Comparison of ENCODE assay signal across 15 mouse cellular contexts in genomic region chr14:30138379-30138964, GRCm38 (mm10).
DNase-seq lines count a peak whose midpoint lies in the region; ATAC-seq and TF ChIP-seq lines count a peak whose summit lies in the region.
"Had no signal": no experiment of that assay in that cellular context is flagged by ENCODE, and none has a peak within 500 bp of the region (broad histone marks: within the 10 kb centered on the region; RNA-seq: fewer than 3 reads in every experiment).

No protein-coding gene starts in this region.

- H3K36me3 ChIP-seq in hindbrain, embryonic 10.5 days = no peaks in the 10 kb centered on the region
- no peaks in the 10 kb centered on the region for H3K36me3 ChIP-seq in hindbrain, postnatal 0 days (ENCODE audit: insufficient read depth, low read length)
- no peaks in the 10 kb centered on the region for H3K36me3 ChIP-seq in lung, postnatal 0 days (ENCODE audit: insufficient read depth, low read length)
- no peaks in the 10 kb centered on the region for H3K36me3 ChIP-seq in embryonic facial prominence, embryonic 10.5 days (replicated peaks)
- H3K36me3 ChIP-seq: limb, embryonic 15.5 days had no signal

- TF ChIP-seq EP300 in lung, postnatal 0 days (IDR thresholded peaks at IDR 0.05) = no peak

- no peak overlapping the region for H3K9ac ChIP-seq in hindbrain, postnatal 0 days (replicated peaks; ENCODE audit: low read length)
- H3K9ac ChIP-seq in lung, postnatal 0 days (replicated peaks; ENCODE audit: low read depth) = no peak overlapping the region
- H3K9ac ChIP-seq: limb, embryonic 15.5 days had no signal

- peaks cover 45% of the 10 kb centered on the region for H3K27me3 ChIP-seq in hindbrain, embryonic 10.5 days (ENCODE audit: insufficient read depth, poor library complexity, severe bottlenecking)
- H3K27me3 ChIP-seq in hindbrain, postnatal 0 days (ENCODE audit: insufficient read depth, low read length) = no peaks in the 10 kb centered on the region
- no peaks in the 10 kb centered on the region for H3K27me3 ChIP-seq in lung, postnatal 0 days (replicated peaks; ENCODE audit: insufficient read depth, low read length)
- peaks cover 59% of the 10 kb centered on the region for H3K27me3 ChIP-seq in embryonic facial prominence, embryonic 10.5 days (replicated peaks; ENCODE audit: low read depth, poor library complexity, severe bottlenecking)

- H3K9me3 ChIP-seq in hindbrain, embryonic 10.5 days = no peaks in the 10 kb centered on the region
- no peaks in the 10 kb centered on the region for H3K9me3 ChIP-seq in hindbrain, postnatal 0 days (ENCODE audit: low read length)
- no peaks in the 10 kb centered on the region for H3K9me3 ChIP-seq in lung, postnatal 0 days (ENCODE audit: low read length)
- no peaks in the 10 kb centered on the region for H3K9me3 ChIP-seq in embryonic facial prominence, embryonic 10.5 days
- H3K9me3 ChIP-seq: limb, embryonic 15.5 days had no signal

- WGBS in hindbrain, embryonic 10.5 days = 45% methylated on average over 11 of the region's 11 CpGs
- 51% methylated on average over 11 of the region's 11 CpGs for WGBS in hindbrain, postnatal 0 days
- 44% methylated on average over 11 of the region's 11 CpGs for WGBS in lung, postnatal 0 days
- WGBS in embryonic facial prominence, embryonic 10.5 days = 31% methylated on average over 11 of the region's 11 CpGs

- peak; percentile 71 for DNase-seq in hindbrain, embryonic 10.5 days (ENCODE audit: low spot score)
- no peak for DNase-seq in hindbrain, postnatal 0 days (ENCODE audit: low spot score)
- peak; percentile 7 for DNase-seq in lung, postnatal 36 days
- DNase-seq in lung, postnatal 0 days (ENCODE audit: low spot score) = no peak
- DNase-seq in embryonic facial prominence, embryonic 10.5 days (ENCODE audit: low spot score) = peak; percentile 76
- DNase-seq in mesoderm, embryonic 11.5 days (ENCODE audit: low read depth, low spot score) = peak; percentile 85
- no peak for DNase-seq in cerebellum, adult 18-20 months
- no peak for DNase-seq in cerebellum, adult 8-10 months
- DNase-seq: cerebellum, postnatal 25 days; heart, adult 18-20 months; lung, postnatal 14 days had no signal

- no peak overlapping the region for H3K27ac ChIP-seq in hindbrain, embryonic 10.5 days
- no peak overlapping the region for H3K27ac ChIP-seq in hindbrain, postnatal 0 days
- no peak overlapping the region for H3K27ac ChIP-seq in lung, postnatal 0 days (ENCODE audit: low read length)
- H3K27ac ChIP-seq in embryonic facial prominence, embryonic 10.5 days (replicated peaks) = no peak overlapping the region
- H3K27ac ChIP-seq: limb, embryonic 15.5 days; stomach, postnatal 0 days had no signal

- no peak for ATAC-seq in hindbrain, postnatal 0 days
- ATAC-seq in lung, postnatal 0 days = no peak
- ATAC-seq: Patski had no signal

- H3K4me3 ChIP-seq in hindbrain, embryonic 10.5 days = no peak overlapping the region
- no peak overlapping the region for H3K4me3 ChIP-seq in hindbrain, postnatal 0 days (ENCODE audit: low read length)
- H3K4me3 ChIP-seq in lung, postnatal 0 days (ENCODE audit: low read depth, low read length) = no peak overlapping the region
- no peak overlapping the region for H3K4me3 ChIP-seq in embryonic facial prominence, embryonic 10.5 days
- H3K4me3 ChIP-seq: erythroblast, embryonic 14.5 days; limb, embryonic 15.5 days had no signal

- no peak overlapping the region for H3K4me2 ChIP-seq in hindbrain, postnatal 0 days (ENCODE audit: low read depth, low read length)
- no peak overlapping the region for H3K4me2 ChIP-seq in lung, postnatal 0 days (replicated peaks; ENCODE audit: low read depth, low read length)
- H3K4me2 ChIP-seq: limb, embryonic 15.5 days had no signal

- peaks cover 26% of the 10 kb centered on the region for H3K4me1 ChIP-seq in hindbrain, embryonic 10.5 days (replicated peaks)
- no peaks in the 10 kb centered on the region for H3K4me1 ChIP-seq in hindbrain, postnatal 0 days (ENCODE audit: insufficient read depth, low read length)
- no peaks in the 10 kb centered on the region for H3K4me1 ChIP-seq in lung, postnatal 0 days (ENCODE audit: insufficient read depth, low read depth, low read length)
- peaks cover 27% of the 10 kb centered on the region for H3K4me1 ChIP-seq in embryonic facial prominence, embryonic 10.5 days

- TF ChIP-seq CTCF in hindbrain, postnatal 0 days (IDR thresholded peaks at IDR 0.05; ENCODE audit: low read depth) = no peak
- TF ChIP-seq CTCF in lung, postnatal 0 days (IDR thresholded peaks at IDR 0.05) = no peak

Comparison
In these comparisons a context has a peak if more than half of its experiments do, and no peak if none do; other contexts are left out.
1. DNase-seq: peak in hindbrain, embryonic 10.5 days (single experiment), lung, postnatal 36 days (single experiment), embryonic facial prominence, embryonic 10.5 days (single experiment) and mesoderm, embryonic 11.5 days (single experiment); none in hindbrain, postnatal 0 days (single experiment), lung, postnatal 0 days (single experiment), cerebellum, adult 18-20 months (0 of 2) and cerebellum, adult 8-10 months (single experiment).